Mouse (Mus musculus) MEL (cell line): ENCODE measurements around the gene Garnl3. TPM values are rescaled to one million over a fixed set of nuclear protein-coding genes. Genes with fewer than 3 reads are reported as not detected.
A peak's percentile ranks its signal among the peaks of the same experiment; 100 is the strongest.

ENCODE experiments used
- DNase-seq: peaks from one replicate; pipeline ENCODE4 v3.0.0; 2011; ENCODE audit warnings: low read depth, low spot score
- H3K27ac ChIP-seq: 2 replicates; pipeline ENCODE4 v1.5.1; 2012; ENCODE audit warnings: low read depth, mild to moderate bottlenecking, control low read depth, low read length, moderate library complexity; ENCODE audit not compliant: control insufficient read depth
- H3K27me3 ChIP-seq, 2 experiments: fragments of 150-350 bp in 1 of 2; sonication (generic) in 1 of 2; 2 replicates each; pipeline ENCODE4 v1.6.1; 2012; ENCODE audit warnings: low read length in 2 of 2, mild to moderate bottlenecking in 2 of 2, improper control_type of control experiment in 1 of 2, moderate library complexity in 1 of 2; ENCODE audit not compliant: insufficient read depth in 2 of 2, control insufficient read depth in 1 of 2
- H3K36me3 ChIP-seq, 2 experiments: 2 replicates each; pipeline ENCODE4 v1.6.1; 2012 to 2014; ENCODE audit warnings: low read length in 2 of 2, improper control_type of control experiment in 1 of 2, inconsistent platforms in 1 of 2, mild to moderate bottlenecking in 1 of 2; ENCODE audit not compliant: insufficient read depth in 2 of 2, control insufficient read depth in 1 of 2
- H3K4me1 ChIP-seq, 2 experiments: fragments of 150-350 bp in 1 of 2; sonication (generic) in 1 of 2; 2 replicates each; pipeline ENCODE4 v1.6.1; 2012; ENCODE audit warnings: low read length in 2 of 2, improper control_type of control experiment in 1 of 2, mild to moderate bottlenecking in 1 of 2; ENCODE audit not compliant: insufficient read depth in 2 of 2, control insufficient read depth in 1 of 2
- H3K4me3 ChIP-seq, 2 experiments: fragments of 150-350 bp in 1 of 2; sonication (generic) in 1 of 2; 2 replicates each; pipeline ENCODE4 v1.5.1; 2012; ENCODE audit warnings: low read depth in 2 of 2, low read length in 2 of 2, mild to moderate bottlenecking in 2 of 2, moderate library complexity in 2 of 2, control low read depth in 1 of 2, improper control_type of control experiment in 1 of 2; ENCODE audit not compliant: control insufficient read depth in 1 of 2, insufficient read depth in 1 of 2
- H3K79me2 ChIP-seq: 2 replicates; pipeline ENCODE4 v1.6.1; 2012; ENCODE audit warnings: mild to moderate bottlenecking, low read length, moderate library complexity; ENCODE audit not compliant: control insufficient read depth, poor library complexity, insufficient read depth
- H3K9ac ChIP-seq: 2 replicates; pipeline ENCODE4 v1.6.1; 2012; ENCODE audit warnings: low read depth, mild to moderate bottlenecking, control low read depth, low read length, moderate library complexity; ENCODE audit not compliant: control insufficient read depth, poor library complexity, severe bottlenecking
- H3K9me3 ChIP-seq: fragments of 150-350 bp; sonication (generic); replicated peaks from 2 replicates; pipeline ENCODE4 v1.6.1; 2012; ENCODE audit warnings: mild to moderate bottlenecking, low read length, improper control_type of control experiment, moderate library complexity; ENCODE audit not compliant: insufficient read depth
- CHD1 ChIP-seq: IDR thresholded peaks from 2 replicates; pipeline ENCODE4 v1.6.1; 2012; ENCODE audit warnings: low read depth, mild to moderate bottlenecking, inconsistent platforms, low read length, improper control_type of control experiment
- CHD2 ChIP-seq: IDR thresholded peaks from 2 replicates; pipeline ENCODE4 v1.6.1; 2011; ENCODE audit warnings: low read length, improper control_type of control experiment
- E2F4 ChIP-seq: IDR thresholded peaks from 2 replicates; pipeline ENCODE4 v1.6.1; 2011; ENCODE audit warnings: low read depth, low read length, improper control_type of control experiment, borderline replicate concordance
- ELF1 ChIP-seq: IDR thresholded peaks from 2 replicates; pipeline ENCODE4 v1.6.1; 2014; ENCODE audit warnings: low read depth, mild to moderate bottlenecking, inconsistent platforms, low read length, improper control_type of control experiment, moderate library complexity
- EP300 ChIP-seq, 2 experiments: IDR thresholded peaks; 2 replicates each; pipeline ENCODE4 v1.6.1; 2011; ENCODE audit warnings: improper control_type of control experiment in 2 of 2, low read length in 2 of 2, low read depth in 1 of 2, mild to moderate bottlenecking in 1 of 2
- ETS1 ChIP-seq: IDR thresholded peaks from 2 replicates; pipeline ENCODE4 v1.6.1; 2012; ENCODE audit warnings: low read depth, mild to moderate bottlenecking, inconsistent platforms, low read length, improper control_type of control experiment, moderate library complexity
- GABPA ChIP-seq: IDR thresholded peaks from 2 replicates; pipeline ENCODE4 v1.6.1; 2012; ENCODE audit warnings: low read depth, mild to moderate bottlenecking, inconsistent platforms, low read length, improper control_type of control experiment, moderate library complexity
- GATA1 ChIP-seq: IDR thresholded peaks from 2 replicates; pipeline ENCODE4 v1.6.1; 2011; ENCODE audit warnings: low read depth, low read length, improper control_type of control experiment
- HCFC1 ChIP-seq: IDR thresholded peaks from 2 replicates; pipeline ENCODE4 v1.6.1; 2012; ENCODE audit warnings: low read depth, mild to moderate bottlenecking, inconsistent platforms, low read length, improper control_type of control experiment, moderate library complexity
- JUND ChIP-seq: IDR thresholded peaks from 2 replicates; pipeline ENCODE4 v1.6.1; 2011; ENCODE audit warnings: low read depth, mild to moderate bottlenecking, improper control_type of control experiment, low read length
- MAFK ChIP-seq: IDR thresholded peaks from 2 replicates; pipeline ENCODE4 v1.6.1; 2011; ENCODE audit warnings: low read depth, mild to moderate bottlenecking, low read length, improper control_type of control experiment, borderline replicate concordance
- MAX ChIP-seq: IDR thresholded peaks from 2 replicates; pipeline ENCODE4 v1.6.1; 2011; ENCODE audit warnings: low read length, improper control_type of control experiment
- MAZ ChIP-seq: IDR thresholded peaks from 2 replicates; pipeline ENCODE4 v1.6.1; 2012; ENCODE audit warnings: low read depth, mild to moderate bottlenecking, inconsistent platforms, low read length, improper control_type of control experiment
- MEF2A ChIP-seq: IDR thresholded peaks from 2 replicates; pipeline ENCODE4 v1.6.1; 2014; ENCODE audit warnings: low read depth, mild to moderate bottlenecking, inconsistent platforms, low read length, improper control_type of control experiment; ENCODE audit not compliant: poor library complexity, insufficient replicate concordance, severe bottlenecking; ENCODE audit errors: extremely low read depth
- MXI1 ChIP-seq: IDR thresholded peaks from 2 replicates; pipeline ENCODE4 v1.6.1; 2011; ENCODE audit warnings: mild to moderate bottlenecking, low read depth, low read length, improper control_type of control experiment
- MYB ChIP-seq: IDR thresholded peaks from 2 replicates; pipeline ENCODE4 v1.6.1; 2011; ENCODE audit warnings: mild to moderate bottlenecking, low read depth, low read length, improper control_type of control experiment
- NELFE ChIP-seq: IDR thresholded peaks from 2 replicates; pipeline ENCODE4 v1.6.1; 2011; ENCODE audit warnings: low read depth, low read length, improper control_type of control experiment
- NRF1 ChIP-seq: IDR thresholded peaks from 2 replicates; pipeline ENCODE4 v1.6.1; 2014; ENCODE audit warnings: low read depth, mild to moderate bottlenecking, inconsistent platforms, low read length, improper control_type of control experiment, moderate library complexity; ENCODE audit not compliant: poor library complexity, insufficient read depth, severe bottlenecking
- POLR2A ChIP-seq, 2 experiments: IDR thresholded peaks; 2 replicates each; pipeline ENCODE4 v1.6.1; 2011 to 2012; ENCODE audit warnings: low read length in 2 of 2, mild to moderate bottlenecking in 2 of 2, control low read depth in 1 of 2, improper control_type of control experiment in 1 of 2, low read depth in 1 of 2, moderate library complexity in 1 of 2; ENCODE audit not compliant: control insufficient read depth in 1 of 2, insufficient read depth in 1 of 2, poor library complexity in 1 of 2
- POLR2AphosphoS5 ChIP-seq: IDR thresholded peaks from 2 replicates; pipeline ENCODE4 v1.6.1; 2012; ENCODE audit warnings: low read depth, borderline replicate concordance, mild to moderate bottlenecking, inconsistent platforms, low read length, moderate library complexity, mixed read lengths
- RAD21 ChIP-seq: IDR thresholded peaks from 2 replicates; pipeline ENCODE4 v1.6.1; 2011; ENCODE audit warnings: mild to moderate bottlenecking, low read depth, low read length, improper control_type of control experiment
- RCOR1 ChIP-seq: IDR thresholded peaks from 2 replicates; pipeline ENCODE4 v1.6.1; 2012; ENCODE audit warnings: low read depth, mild to moderate bottlenecking, inconsistent platforms, low read length, improper control_type of control experiment
- SIN3A ChIP-seq: IDR thresholded peaks from 2 replicates; pipeline ENCODE4 v1.6.1; 2012; ENCODE audit warnings: low read length, improper control_type of control experiment, inconsistent platforms
- SMC3 ChIP-seq: IDR thresholded peaks from 2 replicates; pipeline ENCODE4 v1.6.1; 2011; ENCODE audit warnings: low read depth, low read length, improper control_type of control experiment
- TAL1 ChIP-seq: IDR thresholded peaks from 2 replicates; pipeline ENCODE4 v1.6.1; 2012; ENCODE audit warnings: mild to moderate bottlenecking, inconsistent platforms, low read length, moderate library complexity, mixed read lengths
- TCF12 ChIP-seq: IDR thresholded peaks from 2 replicates; pipeline ENCODE4 v1.6.1; 2014; ENCODE audit warnings: low read depth, mild to moderate bottlenecking, inconsistent platforms, low read length, improper control_type of control experiment, moderate library complexity
- UBTF ChIP-seq: IDR thresholded peaks from 2 replicates; pipeline ENCODE4 v1.6.1; 2012; ENCODE audit warnings: low read depth, mild to moderate bottlenecking, inconsistent platforms, low read length, improper control_type of control experiment, moderate library complexity, borderline replicate concordance; ENCODE audit not compliant: insufficient read depth
- USF2 ChIP-seq, 2 experiments: IDR thresholded peaks; 2 replicates each; pipeline ENCODE4 v1.6.1; 2011 to 2012; ENCODE audit warnings: improper control_type of control experiment in 2 of 2, low read length in 2 of 2, borderline replicate concordance in 1 of 2, inconsistent platforms in 1 of 2, low read depth in 1 of 2, mild to moderate bottlenecking in 1 of 2; ENCODE audit not compliant: insufficient read depth in 1 of 2
- ZC3H11A ChIP-seq: IDR thresholded peaks from 2 replicates; pipeline ENCODE4 v1.6.1; 2012; ENCODE audit warnings: low read depth, mild to moderate bottlenecking, inconsistent platforms, low read length, improper control_type of control experiment
- ZKSCAN1 ChIP-seq: IDR thresholded peaks from 2 replicates; pipeline ENCODE4 v1.6.1; 2012; ENCODE audit warnings: low read depth, mild to moderate bottlenecking, inconsistent platforms, low read length, improper control_type of control experiment, moderate library complexity
- polyA plus RNA-seq, 2 experiments: library from polyadenylated mRNA; stranded (reverse) in 1 of 2; unstranded in 1 of 2; fragments of >175 nt in 1 of 2; fragments of >200 nt in 1 of 2; gene quantifications; 2 replicates each; pipeline versions ENCODE4 v1.2.1 to v1.2.4; 2012; ENCODE audit warnings: low replicate concordance in 2 of 2, low read depth in 1 of 2; ENCODE audit not compliant: insufficient read length in 2 of 2, insufficient read depth in 1 of 2, missing spikeins in 1 of 2
- total RNA-seq: library from RNA; depleted of rRNA; stranded (reverse); fragments of 300-350 nt; gene quantifications from 2 replicates; pipeline ENCODE4 v1.2.3, GENCODE M21; 2012

Garnl3 gene
- total and polyA plus RNA-seq, 3 experiments: 1.5 to 2.3 TPM; not detected in 1

DNA sequence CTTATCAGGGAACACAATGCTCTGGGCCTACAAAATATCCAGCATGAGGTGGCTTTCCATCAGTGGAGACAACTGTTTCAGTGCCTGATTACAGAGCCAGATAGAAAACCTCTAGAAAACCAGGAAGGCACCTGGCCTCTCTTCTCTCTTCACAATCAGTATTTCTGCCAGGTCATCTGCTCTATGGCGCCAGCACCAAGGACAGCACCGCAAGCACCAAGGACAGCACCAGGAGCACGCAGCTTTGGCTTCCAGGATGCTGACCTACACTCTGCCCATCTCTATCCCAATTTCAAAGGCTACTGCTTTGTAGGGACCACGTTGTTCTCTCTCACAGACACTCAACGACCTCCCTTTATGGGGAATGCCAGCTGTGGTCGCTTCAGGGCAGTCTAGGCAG is 113.4 kb downstream of the Garnl3 start:
- H3K79me2 ChIP-seq: no peaks in the 10 kb centered on the region
- no peak overlapping the region for H3K4me3 ChIP-seq
- H3K4me1 ChIP-seq: peaks cover 0 to 12% of the 10 kb centered on the region in 2 experiments; a peak in 2 of 4 replicates
- H3K27me3 ChIP-seq: no peaks in the 10 kb centered on the region
- no peak overlapping the region for H3K9ac ChIP-seq
- peaks cover 0 to 2% of the 10 kb centered on the region in 2 experiments; a peak in 1 of 4 replicates for H3K36me3 ChIP-seq
- TF ChIP-seq MXI1 (peak; percentile 99), SIN3A (peak; percentile 99), CHD1 (no peak), GATA1 (0 out of 2 replicates have a peak, but pooled peaks have one; percentile 4), HCFC1 (no peak), MEF2A (no peak), MAFK (no peak)
- DNase-seq: peak; percentile 78
- H3K27ac ChIP-seq: no peak overlapping the region
- H3K9me3 ChIP-seq: no peaks in the 10 kb centered on the region

DNA sequence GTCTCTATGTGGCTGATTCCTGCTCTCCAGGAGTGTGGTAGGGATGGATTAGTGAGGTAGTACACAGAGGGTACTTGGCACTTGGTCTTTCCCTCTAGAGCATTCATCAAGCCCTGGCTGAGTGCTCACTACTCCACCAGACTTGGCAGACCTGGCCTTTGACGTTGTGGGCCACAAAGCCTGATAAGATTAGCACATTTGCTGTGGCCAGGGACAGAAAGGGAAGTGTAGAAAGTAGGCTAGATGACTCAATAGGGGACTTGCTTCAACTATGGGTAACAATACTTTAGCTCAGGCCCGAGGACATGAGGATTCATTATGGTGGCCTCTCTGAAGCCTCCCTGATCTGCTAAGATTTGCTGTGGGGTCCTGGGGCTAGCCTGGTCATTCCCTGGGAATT is 114.3 kb downstream of the Garnl3 start:
- Histone ChIP-seq H3K27me3 (no peaks in the 10 kb centered on the region), H3K36me3 (peaks cover 0 to 2% of the 10 kb centered on the region in 2 experiments; a peak in 1 of 4 replicates), H3K4me1 (peaks cover 0 to 12% of the 10 kb centered on the region in 2 experiments; a peak in 2 of 4 replicates), H3K27ac (no peak overlapping the region), H3K9ac (no peak overlapping the region), H3K4me3 (no peak overlapping the region), H3K79me2 (no peaks in the 10 kb centered on the region), H3K9me3 (no peaks in the 10 kb centered on the region)
- peak; percentile 88 for DNase-seq
- TF ChIP-seq ELF1 (no peak), ETS1 (no peak), SMC3 (no peak), E2F4 (no peak), TAL1 (peak; percentile 83), POLR2AphosphoS5 (no peak), NELFE (no peak), MAZ (no peak), CHD1 (no peak), RAD21 (no peak), MXI1 (no peak), GATA1 (peak; percentile 90), HCFC1 (no peak), UBTF (no peak), MAX (no peak), MEF2A (no peak), GABPA (no peak), NRF1 (no peak), EP300 (IDR thresholded peaks at IDR 0.05; ENCODE audit: low read depth in 1 of 2, low read length in 2 of 2) (peak; percentile 84 to 94), CHD2 (no peak), TCF12 (peak; percentile 76), JUND (no peak), MAFK (no peak), SIN3A (0 out of 2 replicates have a peak, but pooled peaks have one; percentile 36), MYB (no peak), USF2 (IDR thresholded peaks at IDR 0.05; ENCODE audit: borderline replicate concordance in 1 of 2, insufficient read depth in 1 of 2, low read depth in 1 of 2, low read length in 2 of 2) (no peak), POLR2A (IDR thresholded peaks at IDR 0.05; ENCODE audit: control insufficient read depth in 1 of 2, insufficient read depth in 1 of 2, low read depth in 1 of 2, low read length in 2 of 2, poor library complexity in 1 of 2) (no peak), ZC3H11A (no peak), ZKSCAN1 (no peak), RCOR1 (no peak)
